Mouse (Mus musculus) embryonic facial prominence, embryonic 10.5 days (tissue): ENCODE measurements around the gene Zfp931. TPM values are rescaled to one million over a fixed set of nuclear protein-coding genes. Genes with fewer than 3 reads are reported as not detected.
A peak's percentile ranks its signal among the peaks of the same experiment; 100 is the strongest.
"Not testable (repeated sequence)": the region's sequence is repeated elsewhere in the genome, so short reads cannot be mapped to it uniquely, and the experiment has no call there.

Source experiments
- DNase-seq: peaks from one replicate; pipeline ENCODE4 v3.0.0-alpha.2; 2017; ENCODE audit warnings: low spot score
- H3K27ac ChIP-seq: fragments of 300-500 bp; sonication (generic); replicated peaks from 2 replicates; pipeline ENCODE4 v1.5.1; 2016; ENCODE audit warnings: mild to moderate bottlenecking
- H3K27me3 ChIP-seq: fragments of 300-500 bp; sonication (generic); replicated peaks from 2 replicates; pipeline ENCODE4 v1.6.1; 2016; ENCODE audit warnings: low read depth, mild to moderate bottlenecking; ENCODE audit not compliant: poor library complexity, severe bottlenecking
- H3K36me3 ChIP-seq: fragments of 300-500 bp; sonication (generic); replicated peaks from 2 replicates; pipeline ENCODE4 v1.6.1; 2016; ENCODE audit warnings: mild to moderate bottlenecking, moderate library complexity
- H3K4me1 ChIP-seq: fragments of 300-500 bp; sonication (generic); 2 replicates; pipeline ENCODE4 v1.6.1; 2016
- H3K4me3 ChIP-seq: fragments of 300-500 bp; sonication (generic); 2 replicates; pipeline ENCODE4 v1.5.1; 2016; ENCODE audit warnings: mild to moderate bottlenecking, moderate library complexity
- H3K9me3 ChIP-seq: fragments of 300-500 bp; sonication (generic); 2 replicates; pipeline ENCODE4 v1.6.1; 2016; ENCODE audit warnings: mild to moderate bottlenecking
- WGBS: fragments of 180-500 bp; shearing (Covaris S2); methylation state at CpG from one replicate; pipeline ENCODE4 v1.1.7; 2016; 5-methylcytosine and 5-hydroxymethylcytosine counted together
- polyA plus RNA-seq: library from polyadenylated mRNA; unstranded; fragments of >200 nt; fragmentation: Nextera tagmentation; extraction: Ambion mirVana; gene quantifications from 2 replicates; pipeline ENCODE4 v1.2.1, GENCODE M21; 2016

The Zfp931 gene
- polyA plus RNA-seq, result 16.5 and 17.7 TPM in 2 replicates

DNA sequence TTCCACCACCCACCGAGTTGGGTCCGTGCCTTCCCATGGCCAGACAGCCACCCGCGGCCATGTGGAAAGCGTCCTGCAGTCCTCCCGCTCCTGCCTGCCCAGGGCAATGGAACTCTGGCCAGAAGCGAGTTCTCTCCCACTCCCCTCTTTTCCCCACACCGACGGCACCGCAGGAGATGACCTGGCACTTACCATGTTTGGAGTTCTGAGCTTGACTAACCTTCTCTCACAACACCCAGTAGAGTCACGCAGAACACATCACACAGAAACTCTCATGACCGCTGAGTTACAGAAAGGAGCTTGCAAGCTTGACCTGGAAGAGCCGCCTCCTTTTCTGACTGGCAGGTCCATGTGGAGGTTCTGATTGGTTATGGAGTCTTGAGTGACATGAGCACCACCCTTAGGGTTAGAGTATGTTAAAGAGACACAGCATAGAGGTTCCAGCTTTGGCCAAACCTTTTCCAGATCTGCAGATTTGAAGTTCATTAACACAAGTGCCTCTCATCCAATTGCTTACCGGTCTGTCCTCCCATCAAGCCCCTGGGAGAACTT, at the start of gene Zfp931:
Gene Zfp931 (minus strand): TSS at position 311 of the 552 bp plus-strand sequence.
- H3K9me3 ChIP-seq, H3K27me3 ChIP-seq, DNase-seq, H3K4me1 ChIP-seq, H3K27ac ChIP-seq, H3K36me3 ChIP-seq: not testable (repeated sequence)
- WGBS, result 0% methylated on average over 9 of the region's 14 CpGs
- H3K4me3 ChIP-seq, result peak within 1 kb of the TSS; percentile 59

- no peak overlapping the region for H3K27ac ChIP-seq
- WGBS, result 88% methylated on average over 7 of the region's 7 CpGs
Observed at GRCm38 (mm10) chr2:178126041-178126820, 48.0 kb upstream of the Zfp931 start.

DNA sequence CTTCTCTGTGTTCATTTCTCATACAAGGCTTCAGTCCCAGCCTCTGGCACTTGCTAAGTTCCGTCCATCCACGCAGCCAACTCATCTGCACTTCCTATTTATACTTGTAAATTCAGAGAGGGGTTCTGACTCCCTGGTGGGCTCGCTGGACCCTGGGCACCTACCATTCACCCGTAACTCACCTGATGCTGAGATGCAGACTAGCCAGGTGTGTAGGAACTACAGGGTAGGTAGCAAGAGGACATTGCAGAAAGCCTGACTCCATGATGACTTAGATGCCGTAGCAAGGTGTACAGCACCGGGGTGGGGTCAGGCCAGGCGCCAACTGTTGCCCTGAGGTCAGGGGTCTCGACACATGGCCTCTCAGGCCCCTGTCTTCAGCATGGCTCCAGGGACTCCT, 47.2 kb upstream of the Zfp931 start:
- no peaks in the 10 kb centered on the region for H3K9me3 ChIP-seq
- H3K4me3 ChIP-seq, result no peak overlapping the region
- DNase-seq, result peak; percentile 6
- H3K27me3 ChIP-seq, result peaks cover 15% of the 10 kb centered on the region
- H3K4me1 ChIP-seq, result peaks cover 37% of the 10 kb centered on the region
- H3K27ac ChIP-seq, result no peak overlapping the region
- no peaks in the 10 kb centered on the region for H3K36me3 ChIP-seq
- 71% methylated on average over 8 of the region's 8 CpGs for WGBS

More at GRCm38 (mm10) chr2:178126041-178126820, 48.0 kb upstream of the Zfp931 start:
- peaks cover 31% of the 10 kb centered on the region for H3K4me1 ChIP-seq
- H3K27me3 ChIP-seq, result peaks cover 7% of the 10 kb centered on the region
- no peaks in the 10 kb centered on the region for H3K9me3 ChIP-seq
- no peak overlapping the region for H3K4me3 ChIP-seq
- no peaks in the 10 kb centered on the region for H3K36me3 ChIP-seq
- peak; percentile 6 for DNase-seq

- Histone ChIP-seq H3K27me3 (peaks cover 33% of the 10 kb centered on the region), H3K27ac (no peak overlapping the region), H3K9me3 (no peaks in the 10 kb centered on the region), H3K4me1 (peaks cover 56% of the 10 kb centered on the region), H3K4me3 (no peak overlapping the region), H3K36me3 (no peaks in the 10 kb centered on the region)
- peak; percentile 7 for DNase-seq
- 78% methylated on average over 15 of the region's 15 CpGs for WGBS
Observed at GRCm38 (mm10) chr2:178123466-178123865, 45.2 kb upstream of the Zfp931 start.

GRCm38 (mm10) chr2:178121946-178122665, 43.8 kb upstream of the Zfp931 start:
- no peak overlapping the region for H3K4me3 ChIP-seq
- DNase-seq, result peak; percentile 42
- 26% methylated on average over 4 of the region's 4 CpGs for WGBS
- no peaks in the 10 kb centered on the region for H3K9me3 ChIP-seq
- H3K36me3 ChIP-seq, result no peaks in the 10 kb centered on the region
- H3K27me3 ChIP-seq, result peaks cover 42% of the 10 kb centered on the region
- H3K4me1 ChIP-seq, result peaks cover 64% of the 10 kb centered on the region
- peak overlapping the region; percentile 31 for H3K27ac ChIP-seq

GRCm38 (mm10) chr2:178121375-178121688, 43.1 kb upstream of the Zfp931 start:
- H3K27me3 ChIP-seq, result peaks cover 50% of the 10 kb centered on the region

DNA sequence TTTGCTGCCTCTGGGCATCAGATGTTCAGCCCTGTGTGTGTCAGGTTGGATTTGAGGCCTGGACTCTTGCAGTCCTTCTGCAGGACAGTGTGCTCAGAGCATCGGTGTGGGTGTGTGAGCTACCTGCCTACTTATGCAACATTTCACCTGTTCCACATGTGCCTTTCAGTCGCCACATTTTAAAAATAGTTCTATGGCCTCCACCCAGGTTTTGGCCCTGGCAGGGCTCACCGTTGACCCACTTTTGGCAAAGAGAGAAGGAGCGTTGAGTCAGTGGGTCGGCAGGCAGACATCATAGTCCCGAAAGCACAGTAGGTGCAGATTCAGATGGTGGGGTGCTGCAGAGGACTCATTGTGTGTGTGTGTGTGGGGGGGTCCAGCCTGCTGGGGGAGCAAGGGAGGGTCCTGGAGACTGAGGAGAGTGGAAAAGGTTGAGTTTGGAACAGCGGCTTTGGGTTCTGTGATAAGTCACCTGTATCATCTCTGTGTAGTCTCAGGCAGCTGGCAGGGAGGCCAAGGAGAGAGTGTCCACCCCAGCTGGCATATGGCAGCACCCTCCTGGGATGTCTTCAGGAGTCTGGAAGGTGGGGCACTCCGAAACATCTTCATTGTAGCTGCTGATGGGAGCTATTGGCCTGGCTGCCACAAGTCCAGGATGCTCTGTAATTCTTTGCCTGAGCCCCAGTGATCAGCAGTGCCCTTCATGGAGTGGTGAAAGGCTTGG, 42.5 kb upstream of the Zfp931 start:
- Histone ChIP-seq H3K27me3 (peaks cover 50% of the 10 kb centered on the region), H3K9me3 (no peaks in the 10 kb centered on the region), H3K36me3 (no peaks in the 10 kb centered on the region), H3K4me3 (no peak overlapping the region), H3K27ac (peak overlapping the region; percentile 65; the same call in 1 of the 2 replicates), H3K4me1 (peaks cover 64% of the 10 kb centered on the region)
- DNase-seq, result no peak
- WGBS, result 87% methylated on average over 8 of the region's 8 CpGs

More at GRCm38 (mm10) chr2:178121375-178121688, 43.1 kb upstream of the Zfp931 start:
- Histone ChIP-seq H3K4me3 (no peak overlapping the region), H3K9me3 (no peaks in the 10 kb centered on the region), H3K27ac (peak overlapping the region; percentile 65), H3K36me3 (no peaks in the 10 kb centered on the region), H3K4me1 (peaks cover 64% of the 10 kb centered on the region)
- DNase-seq, result peak; percentile 11
- WGBS, result 33% methylated on average over 2 of the region's 2 CpGs

DNA sequence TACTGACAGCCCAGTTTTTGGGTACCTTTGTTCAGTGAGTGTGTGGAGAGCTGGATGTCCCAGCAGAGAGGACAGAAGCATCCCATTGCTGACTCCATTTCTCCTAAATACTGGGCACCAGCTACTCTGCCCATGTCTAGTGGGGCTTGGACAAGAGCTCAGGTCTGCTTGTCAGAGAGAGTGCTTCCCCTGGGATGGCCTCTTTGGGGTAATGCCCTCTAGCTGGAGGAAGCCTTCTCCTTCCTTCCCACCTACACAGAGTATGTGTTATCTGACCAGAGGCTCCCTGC, 42.0 kb upstream of the Zfp931 start:
- Histone ChIP-seq H3K27ac (no peak overlapping the region), H3K4me3 (no peak overlapping the region), H3K36me3 (no peaks in the 10 kb centered on the region), H3K4me1 (peaks cover 59% of the 10 kb centered on the region), H3K27me3 (peaks cover 50% of the 10 kb centered on the region), H3K9me3 (no peaks in the 10 kb centered on the region)
- peak; percentile 7 for DNase-seq

GRCm38 (mm10) chr2:178119561-178120355, 41.5 kb upstream of the Zfp931 start:
- Histone ChIP-seq H3K27me3 (peaks cover 50% of the 10 kb centered on the region), H3K27ac (no peak overlapping the region), H3K4me3 (peak overlapping the region; percentile 66), H3K36me3 (no peaks in the 10 kb centered on the region), H3K9me3 (no peaks in the 10 kb centered on the region), H3K4me1 (peaks cover 59% of the 10 kb centered on the region)
- 19% methylated on average over 19 of the region's 19 CpGs for WGBS
- peak; percentile 52 for DNase-seq

- WGBS, result 1% methylated on average over 45 of the region's 45 CpGs
- no peaks in the 10 kb centered on the region for H3K36me3 ChIP-seq
- peak; percentile 58 for DNase-seq
- peaks cover 59% of the 10 kb centered on the region for H3K4me1 ChIP-seq
- peaks cover 50% of the 10 kb centered on the region for H3K27me3 ChIP-seq
- H3K4me3 ChIP-seq, result peak within 1 kb of the TSS; percentile 66
- peak within 1 kb of the TSS; percentile 69; the same call in 1 of the 2 replicates for H3K27ac ChIP-seq
- no peaks in the 10 kb centered on the region for H3K9me3 ChIP-seq
Observed at GRCm38 (mm10) chr2:178118801-178119560, 40.7 kb upstream of the Zfp931 start, which contains the start of gene Phactr3. Gene Phactr3 (plus strand): TSS chr2:178118975.

DNA sequence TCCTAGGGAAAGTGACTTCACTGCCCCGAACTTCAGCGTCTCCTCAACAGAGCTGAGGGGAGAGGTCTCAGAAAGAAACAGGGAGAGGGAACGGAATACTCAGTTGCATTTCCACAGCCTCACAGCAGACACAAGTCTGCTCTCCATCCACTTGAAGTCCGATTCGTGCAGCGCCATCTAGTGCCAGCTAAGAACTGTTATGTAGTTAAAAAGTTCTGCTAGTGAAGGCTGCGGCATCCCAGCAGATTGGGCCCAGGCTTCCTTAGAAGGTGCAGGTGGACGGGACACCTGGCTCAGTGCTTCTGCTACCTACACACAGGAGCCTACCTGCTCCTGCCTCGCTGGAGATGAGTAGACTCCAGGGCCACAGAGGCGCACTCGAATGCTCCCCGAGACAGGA, 39.7 kb upstream of the Zfp931 start:
- Histone ChIP-seq H3K27ac (no peak overlapping the region), H3K27me3 (peaks cover 50% of the 10 kb centered on the region), H3K4me3 (no peak overlapping the region), H3K4me1 (peaks cover 50% of the 10 kb centered on the region), H3K9me3 (no peaks in the 10 kb centered on the region), H3K36me3 (no peaks in the 10 kb centered on the region)
- peak; percentile 64 for DNase-seq
- whole genome bisulfite sequencing, result 22% methylated on average over 12 of the region's 12 CpGs
